ENCODE assay signal across 20 mouse cellular contexts in the genomic region with DNA sequence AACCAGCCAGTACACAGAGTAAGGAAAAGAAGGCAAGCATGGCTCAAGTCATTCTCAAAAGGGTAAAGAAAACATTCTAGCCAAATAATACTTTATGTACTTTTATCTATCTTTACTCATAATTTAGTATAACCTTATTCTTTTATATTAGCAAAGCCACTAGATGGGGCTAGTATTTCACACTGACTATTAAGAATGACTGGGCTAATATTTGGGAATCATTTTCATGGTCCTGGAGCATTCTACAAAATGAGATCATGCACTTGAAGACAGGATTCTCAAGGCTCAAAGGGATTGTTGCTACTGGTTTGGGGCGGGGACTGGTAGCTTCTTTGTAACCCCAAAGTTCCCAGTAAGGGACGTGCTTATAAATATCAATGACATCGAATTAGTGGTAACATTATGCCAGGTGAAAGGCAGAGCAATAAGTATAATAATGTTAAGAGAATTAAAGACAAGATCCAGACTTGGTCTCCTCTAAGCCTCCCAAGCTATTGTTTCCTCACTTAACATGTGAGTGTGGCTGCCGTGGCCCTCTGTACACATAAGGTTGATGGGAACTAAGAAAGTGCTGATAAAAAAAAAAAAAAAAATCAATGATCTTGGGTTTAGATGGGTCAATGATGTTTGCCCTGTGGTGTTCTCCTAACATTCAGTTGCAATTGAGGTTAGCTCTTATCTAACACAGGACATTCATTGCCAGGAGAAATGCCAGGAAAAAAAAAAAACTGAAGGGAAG. TPM values are rescaled to one million over a fixed set of nuclear protein-coding genes. Genes with fewer than 3 reads are reported as not detected.
DNase-seq lines count a peak whose midpoint lies in the region; ATAC-seq and TF ChIP-seq lines count a peak whose summit lies in the region.
"Had no signal": no experiment of that assay in that cellular context is flagged by ENCODE, and none has a peak within 500 bp of the region (broad histone marks: within the 10 kb centered on the region; RNA-seq: fewer than 3 reads in every experiment).

No protein-coding gene starts in this region.

- no peaks in the 10 kb centered on the region for H3K79me2 ChIP-seq in liver, adult 2 months (ENCODE audit: control insufficient read depth, insufficient read depth, low read length)

- peak; percentile 52 for TF ChIP-seq CTCF in gastrocnemius, adult 2 months (IDR thresholded peaks at IDR 0.05)
- TF ChIP-seq CTCF in liver, adult 2 months (IDR thresholded peaks at IDR 0.05; ENCODE audit: low read depth, low read length): peak; percentile 57
- no peak for TF ChIP-seq CTCF in brain, embryonic 14.5 days (IDR thresholded peaks at IDR 0.05; ENCODE audit: borderline replicate concordance, extremely low read depth, insufficient read depth, insufficient read length)
- no peak for TF ChIP-seq CTCF in cerebellum, adult 2 months (IDR thresholded peaks at IDR 0.05; ENCODE audit: borderline replicate concordance, insufficient read depth, low read depth, low read length)

- H3K36me3 ChIP-seq in liver, adult 2 months (ENCODE audit: control insufficient read depth, insufficient read depth, low read length): no peaks in the 10 kb centered on the region
- H3K36me3 ChIP-seq in liver, embryonic 16.5 days (ENCODE audit: control insufficient read depth, insufficient read depth): no peaks in the 10 kb centered on the region
- H3K36me3 ChIP-seq: G1E; neural tube, embryonic 15.5 days had no signal

- no peak overlapping the region for H3K4me2 ChIP-seq in liver, embryonic 16.5 days (ENCODE audit: low read depth, low read length)
- H3K4me2 ChIP-seq: neural tube, embryonic 15.5 days had no signal

- H3K4me3 ChIP-seq in gastrocnemius, adult 2 months: no peak overlapping the region
- no peak overlapping the region for H3K4me3 ChIP-seq in liver, adult 2 months (ENCODE audit: insufficient read depth, low read depth, low read length)
- H3K4me3 ChIP-seq in liver, embryonic 16.5 days (ENCODE audit: low read depth, low read length): no peak overlapping the region
- no peak overlapping the region for H3K4me3 ChIP-seq in cerebellum, adult 2 months (replicated peaks; ENCODE audit: insufficient read depth, low read depth, low read length)
- H3K4me3 ChIP-seq: neural tube, embryonic 15.5 days had no signal

- 37% methylated on average over 4 of the region's 4 CpGs for WGBS in liver, adult 2 months
- 58% methylated on average over 4 of the region's 4 CpGs for WGBS in liver, embryonic 16.5 days (ENCODE audit: insufficient replicate concordance)
- 88% methylated on average over 4 of the region's 4 CpGs for WGBS in cerebellum, adult 2 months

- H3K27me3 ChIP-seq in liver, adult 2 months (ENCODE audit: control insufficient read depth, insufficient read depth, low read length): no peaks in the 10 kb centered on the region
- no peaks in the 10 kb centered on the region for H3K27me3 ChIP-seq in liver, embryonic 16.5 days (ENCODE audit: control insufficient read depth, insufficient read depth, low read depth, low read length)
- no peaks in the 10 kb centered on the region for H3K27me3 ChIP-seq in cerebellum, adult 2 months (ENCODE audit: control insufficient read depth, insufficient read depth, low read length)
- H3K27me3 ChIP-seq: neural tube, embryonic 15.5 days had no signal

- TF ChIP-seq POLR2A in liver, adult 2 months (IDR thresholded peaks at IDR 0.05; ENCODE audit: extremely low read depth, insufficient read depth, low read length): no peak
- TF ChIP-seq POLR2A in brain, embryonic 14.5 days (IDR thresholded peaks at IDR 0.05; ENCODE audit: borderline replicate concordance, extremely low read depth, insufficient read depth, insufficient read length, poor library complexity, severe bottlenecking): no peak
- TF ChIP-seq POLR2A in cerebellum, adult 2 months (IDR thresholded peaks at IDR 0.05; ENCODE audit: borderline replicate concordance, insufficient read depth, low read length): no peak

- DNase-seq in gastrocnemius, adult 2 months: no peak
- no peak for DNase-seq in gastrocnemius, postnatal 4 days (ENCODE audit: low spot score in 2 of 2)
- peak; percentile 96 for DNase-seq in liver, adult 2 months (ENCODE audit: extremely low read depth, low read depth, low spot score)
- no peak for DNase-seq in liver
- peak; percentile 8 for DNase-seq in brain, embryonic 14.5 days (ENCODE audit: low read depth)
- no peak for DNase-seq in neural tube, embryonic 10.5 days (ENCODE audit: extremely low spot score, low spot score)
- no peak for DNase-seq in cerebellum, adult 2 months
- DNase-seq: cerebellum, adult 8-10 months; kidney, postnatal 25 days; thymus, adult 2 months had no signal

- H3K27ac ChIP-seq in gastrocnemius, adult 2 months: no peak overlapping the region
- peak overlapping the region; percentile 81 for H3K27ac ChIP-seq in liver, adult 2 months (replicated peaks; ENCODE audit: insufficient read depth, low read depth, low read length)
- H3K27ac ChIP-seq in liver, embryonic 16.5 days (ENCODE audit: low read length): peak overlapping the region; percentile 67
- no peak overlapping the region for H3K27ac ChIP-seq in cerebellum, adult 2 months (ENCODE audit: insufficient read depth, low read length)
- H3K27ac ChIP-seq: neural tube, embryonic 15.5 days had no signal

- peaks cover 3% of the 10 kb centered on the region; the same call in 1 of the 2 replicates for H3K4me1 ChIP-seq in liver, adult 2 months (ENCODE audit: control insufficient read depth, insufficient read depth, low read length)
- peaks cover 34% of the 10 kb centered on the region for H3K4me1 ChIP-seq in liver, embryonic 16.5 days (ENCODE audit: control insufficient read depth, low read depth, low read length)
- no peaks in the 10 kb centered on the region for H3K4me1 ChIP-seq in cerebellum, adult 2 months (ENCODE audit: control insufficient read depth, insufficient read depth, low read length)
- H3K4me1 ChIP-seq: neural tube, embryonic 15.5 days had no signal

- ATAC-seq in liver, embryonic 16.5 days (ENCODE audit: low read depth): peak; percentile 55
- ATAC-seq: inflammation-experienced regulatory T-cells, adult 6 months had no signal

- intact Hi-C loops in gastrocnemius, adult 2 months (cut with DNase I): loop anchor here (5.0 to 10.0 kb wide), 2 partner anchors 125 to 333 kb away; no protein-coding TSS in a partner anchor

- H3K9me3 ChIP-seq in liver, embryonic 16.5 days (replicated peaks; ENCODE audit: control insufficient read depth, low read length): no peaks in the 10 kb centered on the region
- H3K9me3 ChIP-seq: G1E; neural tube, embryonic 15.5 days had no signal

- no peak overlapping the region for H3K9ac ChIP-seq in liver, adult 2 months (ENCODE audit: low read depth, low read length)
- H3K9ac ChIP-seq in liver, embryonic 16.5 days (ENCODE audit: low read depth, low read length): peak overlapping the region; percentile 11; the same call in 1 of the 2 replicates
- H3K9ac ChIP-seq: neural tube, embryonic 15.5 days had no signal

RNA-seq across cellular contexts. Expression of a gene that starts 10.8 kb away (rescaled TPM):
- not detected for total RNA-seq in gastrocnemius, adult 2 months (2021)
- not detected for total RNA-seq in gastrocnemius, postnatal 4 days (2021)
- not detected in 2 replicates for total RNA-seq in liver, adult 2 months (2014; rRNA removed)
- not detected in 2 replicates for polyA plus RNA-seq in liver, adult 2 months (2012; rRNA removed)
- polyA plus RNA-seq in brain, embryonic 14.5 days (2012; rRNA removed): not detected in 2 replicates
- polyA plus RNA-seq in liver, embryonic 16.5 days (2015; fragmentation: Nextera tagmentation; extraction: Ambion mirVana): not detected in 2 replicates
- polyA plus RNA-seq in cerebellum, adult 2 months (2012; rRNA removed): not detected in 2 replicates
- total RNA-seq: layer of hippocampus, postnatal 25 days had no signal
- polyA plus RNA-seq: C2C12; G1E; gonadal fat pad, adult 2 months; heart, embryonic 16.5 days; inflammation-experienced regulatory T-cells, adult 6 months; limb, embryonic 11.5 days; neural tube, embryonic 15.5 days; spleen, adult 2 months; thymus, adult 2 months had no signal

RNA-seq across cellular contexts. Expression of a gene that starts 11.0 kb away (rescaled TPM):
- not detected for total RNA-seq in gastrocnemius, adult 2 months (2021)
- total RNA-seq in gastrocnemius, postnatal 4 days (2021): not detected
- total RNA-seq in liver, adult 2 months (2014; rRNA removed): not detected in 2 replicates
- polyA plus RNA-seq in liver, adult 2 months (2012; rRNA removed): not detected in 2 replicates
- not detected in 2 replicates for polyA plus RNA-seq in brain, embryonic 14.5 days (2012; rRNA removed)
- polyA plus RNA-seq in liver, embryonic 16.5 days (2015; fragmentation: Nextera tagmentation; extraction: Ambion mirVana): not detected in 2 replicates
- not detected in 2 replicates for polyA plus RNA-seq in cerebellum, adult 2 months (2012; rRNA removed)
- total RNA-seq: layer of hippocampus, postnatal 25 days had no signal
- polyA plus RNA-seq: C2C12; G1E; gonadal fat pad, adult 2 months; heart, embryonic 16.5 days; inflammation-experienced regulatory T-cells, adult 6 months; limb, embryonic 11.5 days; neural tube, embryonic 15.5 days; spleen, adult 2 months; thymus, adult 2 months had no signal

RNA-seq across cellular contexts. Expression of a gene that starts 42.3 kb away (rescaled TPM):
- 10 to 100 TPM; 20.2 to 25.4 TPM for total RNA-seq in gastrocnemius, adult 2 months (2021)
- 10 to 100 TPM; 10.5 to 13.0 TPM for total RNA-seq in gastrocnemius, postnatal 4 days (2021)
- total RNA-seq in liver, adult 2 months (2014; rRNA removed): 59.9 and 68.1 TPM in 2 replicates
- 65.0 and 75.2 TPM in 2 replicates for polyA plus RNA-seq in liver, adult 2 months (2012; rRNA removed)
- 13.4 and 13.9 TPM in 2 replicates for polyA plus RNA-seq in brain, embryonic 14.5 days (2012; rRNA removed)
- polyA plus RNA-seq in liver, embryonic 16.5 days (2015; fragmentation: Nextera tagmentation; extraction: Ambion mirVana): 356 and 399 TPM in 2 replicates
- polyA plus RNA-seq in cerebellum, adult 2 months (2012; rRNA removed): 40.9 and 44.4 TPM in 2 replicates

Comparison
In these comparisons a context has a peak if more than half of its experiments do, and no peak if none do; other contexts are left out.
1. DNase-seq: peak in liver, adult 2 months (single experiment) and brain, embryonic 14.5 days (single experiment); none in gastrocnemius, adult 2 months (single experiment), gastrocnemius, postnatal 4 days (0 of 2), liver (single experiment), neural tube, embryonic 10.5 days (single experiment) and cerebellum, adult 2 months (0 of 2).
2. H3K27ac ChIP-seq: peak in liver, adult 2 months (single experiment) and liver, embryonic 16.5 days (single experiment); none in gastrocnemius, adult 2 months (single experiment) and cerebellum, adult 2 months (single experiment).
3. CTCF ChIP-seq: peak in gastrocnemius, adult 2 months (single experiment) and liver, adult 2 months (single experiment); none in brain, embryonic 14.5 days (single experiment) and cerebellum, adult 2 months (single experiment).